Mouse (Mus musculus) left cerebral cortex, postnatal 36 days (tissue): Measurements from ENCODE around the gene Gm21454. TPM values are rescaled to one million over a fixed set of nuclear protein-coding genes. Genes with fewer than 3 reads are reported as not detected.
"Not testable (repeated sequence)": the region's sequence is repeated elsewhere in the genome, so short reads cannot be mapped to it uniquely, and the experiment has no call there.

Experiments used
- DNase-seq, 2 experiments: peaks; one replicate each; pipeline ENCODE4 v3.0.0; 2021 to 2022; ENCODE audit warnings: low spot score in 2 of 2, mixed read lengths in 1 of 2
- intact Hi-C: fragments of 180-260 bp; cut with DNase I; formaldehyde crosslinking; loops from one replicate; pipeline ENCODE4 v1.15.1; 2025
- total RNA-seq, 2 experiments: library from RNA; stranded (reverse); gene quantifications; 2 replicates each; pipeline ENCODE4 v1.2.3; 2021

Gm21454 gene
- total RNA-seq: not detected

- not testable (repeated sequence) for DNase-seq
Observed at GRCm38 (mm10) chrY:13252091-13252490, at the start of gene Gm21454, which contains the start of gene Gm21440. Gm21454 (plus strand) TSS chrY:13252442. Gm21440 (plus strand) TSS chrY:13252391.

GRCm38 (mm10) chrY:13223828-13224227 lies 28.4 kb upstream of the Gm21454 start, which contains the start of gene Gm21828:
Gm21828 (minus strand) TSS chrY:13223928.
- intact Hi-C loops, DNase-seq: not testable (repeated sequence)

More at GRCm38 (mm10) chrY:13252091-13252490, at the start of gene Gm21454, which contains the start of gene Gm21440:
- intact Hi-C loops: not testable (repeated sequence)

- intact Hi-C loops, DNase-seq: not testable (repeated sequence)
Observed at GRCm38 (mm10) chrY:13348963-13349362, 96.7 kb downstream of the Gm21454 start, which contains the start of gene Gm21725. Gm21725 (minus strand) TSS chrY:13349063.

Other genes with a start within 250 kb of the Gm21454 start
- not detected for gene Gm20807, start 209.6 kb upstream of the Gm21454 start, total RNA-seq
- gene Gm21891, start 119.0 kb upstream of the Gm21454 start, total RNA-seq: not detected
- not detected for gene Gm21425, start 90.5 kb upstream of the Gm21454 start, total RNA-seq
- not detected for gene Gm21828, start 28.5 kb upstream of the Gm21454 start, total RNA-seq
- not detected for gene Gm21440, start 51 bp upstream of the Gm21454 start, total RNA-seq
- gene Gm21725, start 96.6 kb downstream of the Gm21454 start, total RNA-seq: not detected
- gene Gm21866, start 213.1 kb downstream of the Gm21454 start, total RNA-seq: not detected
- gene Gm20773, start 241.6 kb downstream of the Gm21454 start, total RNA-seq: not detected